Mouse (Mus musculus) liver, postnatal 0 days (tissue): ENCODE data around the gene Mon2.

Experiments
- CTCF ChIP-seq: sonication (generic); IDR thresholded peaks from 2 replicates; pipeline ENCODE4 v1.5.1; 2016; ENCODE audit warnings: antibody characterized with exemption, low read depth
- EP300 ChIP-seq: IDR thresholded peaks from 2 replicates; pipeline ENCODE4 v1.6.1; 2016; ENCODE audit warnings: antibody characterized with exemption, low read depth, mild to moderate bottlenecking

- no peak for TF ChIP-seq CTCF
- no peak for TF ChIP-seq EP300
Measured at GRCm38 (mm10) chr10:122966421-122966820, 109.9 kb downstream of the Mon2 start.
